Comparison of ENCODE assay signal across 8 mouse cellular contexts in genomic region chr5:36739829-36740228, GRCm38 (mm10). TPM values are rescaled to one million over a fixed set of nuclear protein-coding genes. Genes with fewer than 3 reads are reported as not detected.
A peak's percentile ranks its signal among the peaks of the same experiment; 100 is the strongest.
DNase-seq lines count a peak whose midpoint lies in the region; ATAC-seq lines count a peak whose summit lies in the region.

No protein-coding gene starts in this region.

- no peak for DNase-seq in heart, embryonic 10.5 days (ENCODE audit: low spot score)
- peak; percentile 77 for DNase-seq in 3T3-L1 (ENCODE audit: low read depth, low spot score)
- peak; percentile 32 for DNase-seq in adrenal gland, postnatal 25 days
- DNase-seq in heart, postnatal 10 days: peak; percentile 62
- DNase-seq in natural killer cell, adult 2 months (ENCODE audit: low spot score in 2 of 2): no peak
- DNase-seq in urinary bladder, postnatal 25 days (ENCODE audit: low spot score): no peak

- no peaks in the 10 kb centered on the region for H3K9me3 ChIP-seq in heart, embryonic 10.5 days
- H3K9me3 ChIP-seq in heart, embryonic 11.5 days (replicated peaks; ENCODE audit: control insufficient read depth, low read length): no peaks in the 10 kb centered on the region
- no peaks in the 10 kb centered on the region for H3K9me3 ChIP-seq in lung, embryonic 15.5 days

- no peaks in the 10 kb centered on the region for H3K27me3 ChIP-seq in heart, embryonic 10.5 days (ENCODE audit: insufficient read depth, poor library complexity, severe bottlenecking)
- H3K27me3 ChIP-seq in heart, embryonic 11.5 days (ENCODE audit: control insufficient read depth, insufficient read depth, low read length): no peaks in the 10 kb centered on the region; the same call in 1 of the 2 replicates
- H3K27me3 ChIP-seq in lung, embryonic 15.5 days: peaks cover 47% of the 10 kb centered on the region; the same call in 1 of the 2 replicates

- H3K4me2 ChIP-seq in heart, embryonic 11.5 days: no peak overlapping the region
- no peak overlapping the region for H3K4me2 ChIP-seq in lung, embryonic 15.5 days

- peaks cover 30% of the 10 kb centered on the region for H3K4me1 ChIP-seq in heart, embryonic 10.5 days
- H3K4me1 ChIP-seq in heart, embryonic 11.5 days (ENCODE audit: control insufficient read depth, insufficient read depth, low read length): peaks cover 19% of the 10 kb centered on the region
- no peaks in the 10 kb centered on the region for H3K4me1 ChIP-seq in lung, embryonic 15.5 days

- H3K27ac ChIP-seq in heart, embryonic 10.5 days: peak overlapping the region; percentile 43; the same call in 1 of the 2 replicates
- H3K27ac ChIP-seq in heart, embryonic 11.5 days (ENCODE audit: low read depth, low read length): no peak overlapping the region
- no peak overlapping the region for H3K27ac ChIP-seq in lung, embryonic 15.5 days

- intact Hi-C loops in heart, postnatal 10 days (cut with DNase I): loop anchor here (1.0 to 10.0 kb wide), 3 partner anchors 27 to 155 kb away; no protein-coding TSS in a partner anchor

- H3K4me3 ChIP-seq in heart, embryonic 10.5 days: no peak overlapping the region
- H3K4me3 ChIP-seq in heart, embryonic 11.5 days (ENCODE audit: low read depth, low read length): no peak overlapping the region
- H3K4me3 ChIP-seq in lung, embryonic 15.5 days: no peak overlapping the region

- ATAC-seq in heart, embryonic 11.5 days (replicated peaks; ENCODE audit: insufficient number of reproducible peaks, low FRiP score, low TSS enrichment): no peak
- 0 out of 2 replicates have a peak, but pooled peaks have one; percentile 36 for ATAC-seq in lung, embryonic 15.5 days (ENCODE audit: borderline replicate concordance, extremely low read depth, low FRiP score, low TSS enrichment)

- WGBS in heart, embryonic 10.5 days: 57% methylated on average over 4 of the region's 4 CpGs
- WGBS in heart, embryonic 11.5 days (ENCODE audit: insufficient replicate concordance): 48% methylated on average over 4 of the region's 4 CpGs
- 56% methylated on average over 4 of the region's 4 CpGs for WGBS in lung, embryonic 15.5 days

- H3K9ac ChIP-seq in heart, embryonic 11.5 days (ENCODE audit: low read depth, low read length): no peak overlapping the region
- no peak overlapping the region for H3K9ac ChIP-seq in lung, embryonic 15.5 days

- H3K36me3 ChIP-seq in heart, embryonic 10.5 days: no peaks in the 10 kb centered on the region
- no peaks in the 10 kb centered on the region for H3K36me3 ChIP-seq in heart, embryonic 11.5 days (ENCODE audit: control insufficient read depth, insufficient read depth, low read length)
- H3K36me3 ChIP-seq in lung, embryonic 15.5 days: no peaks in the 10 kb centered on the region

RNA-seq across cellular contexts. Expression of gene Bloc1s4, which starts 8.6 kb away (rescaled TPM):
- polyA plus RNA-seq in heart, embryonic 10.5 days (2016; fragmentation: Nextera tagmentation; extraction: Ambion mirVana): 19.5 and 27.1 TPM in 2 replicates
- polyA plus RNA-seq in heart, embryonic 11.5 days (2014; fragmentation: Nextera tagmentation; extraction: Ambion mirVana): 20.0 and 20.1 TPM in 2 replicates
- total RNA-seq in adrenal gland, postnatal 25 days (2021): 25.7 and 30.4 TPM in 2 replicates
- total RNA-seq in heart, postnatal 10 days (2021): 10 to 100 TPM; 12.5 to 14.3 TPM
- polyA plus RNA-seq in lung, embryonic 15.5 days (2015; fragmentation: Nextera tagmentation; extraction: Ambion mirVana): 23.8 and 25.5 TPM in 2 replicates

RNA-seq across cellular contexts. Expression of gene D5Ertd579e, which starts 44.0 kb away (rescaled TPM):
- polyA plus RNA-seq in heart, embryonic 10.5 days (2016; fragmentation: Nextera tagmentation; extraction: Ambion mirVana): 25.5 and 33.7 TPM in 2 replicates
- 27.8 and 32.0 TPM in 2 replicates for polyA plus RNA-seq in heart, embryonic 11.5 days (2014; fragmentation: Nextera tagmentation; extraction: Ambion mirVana)
- total RNA-seq in adrenal gland, postnatal 25 days (2021): 63.3 and 73.0 TPM in 2 replicates
- total RNA-seq in heart, postnatal 10 days (2021): 10 to 100 TPM; 93.6 to 97.2 TPM
- polyA plus RNA-seq in lung, embryonic 15.5 days (2015; fragmentation: Nextera tagmentation; extraction: Ambion mirVana): 15.5 and 16.7 TPM in 2 replicates

RNA-seq across cellular contexts. Expression of gene Mrfap1, which starts 56.7 kb away (rescaled TPM):
- 366 and 466 TPM in 2 replicates for polyA plus RNA-seq in heart, embryonic 10.5 days (2016; fragmentation: Nextera tagmentation; extraction: Ambion mirVana)
- polyA plus RNA-seq in heart, embryonic 11.5 days (2014; fragmentation: Nextera tagmentation; extraction: Ambion mirVana): 420 and 433 TPM in 2 replicates
- 603 and 658 TPM in 2 replicates for total RNA-seq in adrenal gland, postnatal 25 days (2021)
- total RNA-seq in heart, postnatal 10 days (2021): 100 to 1,000 TPM; 300 to 317 TPM
- polyA plus RNA-seq in lung, embryonic 15.5 days (2015; fragmentation: Nextera tagmentation; extraction: Ambion mirVana): 476 and 499 TPM in 2 replicates

Comparison
In these comparisons a context has a peak if more than half of its experiments do, and no peak if none do; other contexts are left out.
1. DNase-seq: peak in 3T3-L1 (single experiment), adrenal gland, postnatal 25 days (single experiment) and heart, postnatal 10 days (2 of 2); none in heart, embryonic 10.5 days (single experiment), natural killer cell, adult 2 months (0 of 2) and urinary bladder, postnatal 25 days (single experiment).